Mouse (Mus musculus) forebrain, embryonic 16.5 days (tissue): ENCODE data around the gene Kcnh1. TPM values are rescaled to one million over a fixed set of nuclear protein-coding genes. Genes with fewer than 3 reads are reported as not detected.

Experiments
- ATAC-seq: fragments of 200-750 bp; cut with Nextera tagmentation; 2 replicates; pipeline ENCODE4 v1.8.0; 2017; ENCODE audit warnings: mild to moderate bottlenecking, moderate library complexity
- H3K27ac ChIP-seq: fragments of 300-500 bp; sonication (generic); 2 replicates; pipeline ENCODE4 v1.5.1; 2014; ENCODE audit warnings: low read length, control low read depth
- H3K27me3 ChIP-seq: fragments of 300-500 bp; sonication (generic); replicated peaks from 2 replicates; pipeline ENCODE4 v1.6.1; 2014; ENCODE audit warnings: low read length; ENCODE audit not compliant: control insufficient read depth, insufficient read depth
- H3K36me3 ChIP-seq: fragments of 300-500 bp; sonication (generic); 2 replicates; pipeline ENCODE4 v1.6.1; 2014; ENCODE audit not compliant: control insufficient read depth, insufficient read depth
- H3K4me1 ChIP-seq: fragments of 300-500 bp; sonication (generic); replicated peaks from 2 replicates; pipeline ENCODE4 v1.6.1; 2014; ENCODE audit warnings: low read length; ENCODE audit not compliant: control insufficient read depth, insufficient read depth
- H3K4me2 ChIP-seq: fragments of 300-500 bp; sonication (generic); 2 replicates; pipeline ENCODE4 v1.6.1; 2014; ENCODE audit warnings: mild to moderate bottlenecking, low read length, control low read depth
- H3K4me3 ChIP-seq: fragments of 300-500 bp; sonication (generic); replicated peaks from 2 replicates; pipeline ENCODE4 v1.5.1; 2014; ENCODE audit warnings: mild to moderate bottlenecking, low read length, control low read depth
- H3K9ac ChIP-seq: fragments of 300-500 bp; sonication (generic); replicated peaks from 2 replicates; pipeline ENCODE4 v1.6.1; 2014; ENCODE audit warnings: low read depth, low read length, control low read depth
- H3K9me3 ChIP-seq: fragments of 300-500 bp; sonication (generic); 2 replicates; pipeline ENCODE4 v1.6.1; 2016; ENCODE audit warnings: low read length; ENCODE audit not compliant: control insufficient read depth
- WGBS: fragments of 180-500 bp; shearing (Covaris S2); extraction: QIAGEN DNeasy Blood & Tissue Kit; methylation state at CpG from one replicate; pipeline ENCODE4 v1.1.7; 2014; 5-methylcytosine and 5-hydroxymethylcytosine counted together
- polyA plus RNA-seq: library from polyadenylated mRNA; unstranded; fragments of >200 nt; fragmentation: Nextera tagmentation; extraction: Ambion mirVana; gene quantifications from 2 replicates; pipeline ENCODE4 v1.2.1, GENCODE M21; 2015

Gene Kcnh1
- polyA plus RNA-seq, 1 experiment from 2014 or later: 3.0 TPM

- Histone ChIP-seq H3K4me1 (no peaks in the 10 kb centered on the region), H3K27ac (no peak overlapping the region), H3K4me2 (no peak overlapping the region), H3K9me3 (no peaks in the 10 kb centered on the region), H3K27me3 (no peaks in the 10 kb centered on the region), H3K36me3 (no peaks in the 10 kb centered on the region), H3K4me3 (no peak overlapping the region), H3K9ac (no peak overlapping the region)
- 81% methylated on average over 3 of the region's 3 CpGs for WGBS
- no peak for ATAC-seq
Observed at GRCm38 (mm10) chr1:192246836-192247235, 56.3 kb downstream of the Kcnh1 start.

- Histone ChIP-seq H3K4me1 (no peaks in the 10 kb centered on the region), H3K27me3 (no peaks in the 10 kb centered on the region), H3K36me3 (no peaks in the 10 kb centered on the region), H3K9ac (no peak overlapping the region), H3K4me3 (no peak overlapping the region), H3K27ac (no peak overlapping the region), H3K9me3 (no peaks in the 10 kb centered on the region), H3K4me2 (no peak overlapping the region)
- no peak for ATAC-seq
- WGBS: 93% methylated on average over 5 of the region's 5 CpGs
Observed at GRCm38 (mm10) chr1:192259146-192259545, 68.6 kb downstream of the Kcnh1 start.

- ATAC-seq: no peak
- H3K4me1 ChIP-seq: no peaks in the 10 kb centered on the region
- no peaks in the 10 kb centered on the region for H3K27me3 ChIP-seq
- no peak overlapping the region for H3K9ac ChIP-seq
- H3K9me3 ChIP-seq: no peaks in the 10 kb centered on the region
- no peaks in the 10 kb centered on the region for H3K36me3 ChIP-seq
- H3K4me2 ChIP-seq: no peak overlapping the region
- H3K4me3 ChIP-seq: no peak overlapping the region
- no peak overlapping the region for H3K27ac ChIP-seq
- 77% methylated on average over 7 of the region's 7 CpGs for WGBS
Observed at GRCm38 (mm10) chr1:192259616-192260015, 69.0 kb downstream of the Kcnh1 start.

GRCm38 (mm10) chr1:192265704-192266103 lies 75.1 kb downstream of the Kcnh1 start:
- ATAC-seq: no peak
- H3K4me1 ChIP-seq: no peaks in the 10 kb centered on the region
- H3K4me3 ChIP-seq: no peak overlapping the region
- no peak overlapping the region for H3K9ac ChIP-seq
- H3K36me3 ChIP-seq: no peaks in the 10 kb centered on the region
- no peak overlapping the region for H3K27ac ChIP-seq
- WGBS: 70% methylated on average over 1 of the region's 1 CpGs
- H3K9me3 ChIP-seq: no peaks in the 10 kb centered on the region
- H3K27me3 ChIP-seq: no peaks in the 10 kb centered on the region
- H3K4me2 ChIP-seq: no peak overlapping the region

- Histone ChIP-seq H3K4me3 (no peak overlapping the region), H3K27ac (no peak overlapping the region), H3K4me2 (no peak overlapping the region), H3K9ac (no peak overlapping the region), H3K9me3 (no peaks in the 10 kb centered on the region), H3K4me1 (no peaks in the 10 kb centered on the region), H3K36me3 (no peaks in the 10 kb centered on the region), H3K27me3 (no peaks in the 10 kb centered on the region)
- 96% methylated on average over 6 of the region's 6 CpGs for WGBS
- ATAC-seq: no peak
Observed at GRCm38 (mm10) chr1:192266956-192267355, 76.4 kb downstream of the Kcnh1 start.

- Histone ChIP-seq H3K4me1 (no peaks in the 10 kb centered on the region), H3K9ac (no peak overlapping the region), H3K27ac (no peak overlapping the region), H3K9me3 (no peaks in the 10 kb centered on the region), H3K27me3 (no peaks in the 10 kb centered on the region), H3K4me2 (no peak overlapping the region), H3K36me3 (no peaks in the 10 kb centered on the region), H3K4me3 (no peak overlapping the region)
- 82% methylated on average over 5 of the region's 5 CpGs for WGBS
- no peak for ATAC-seq
Observed at GRCm38 (mm10) chr1:192268878-192269277, 78.3 kb downstream of the Kcnh1 start.

GRCm38 (mm10) chr1:192269911-192270310 lies 79.3 kb downstream of the Kcnh1 start:
- Histone ChIP-seq H3K9me3 (no peaks in the 10 kb centered on the region), H3K27me3 (no peaks in the 10 kb centered on the region), H3K9ac (no peak overlapping the region), H3K4me3 (no peak overlapping the region), H3K36me3 (no peaks in the 10 kb centered on the region), H3K4me2 (no peak overlapping the region), H3K27ac (no peak overlapping the region), H3K4me1 (no peaks in the 10 kb centered on the region)
- 94% methylated on average over 9 of the region's 9 CpGs for WGBS
- ATAC-seq: no peak

- Histone ChIP-seq H3K9me3 (no peaks in the 10 kb centered on the region), H3K4me3 (no peak overlapping the region), H3K9ac (no peak overlapping the region), H3K27ac (no peak overlapping the region), H3K36me3 (no peaks in the 10 kb centered on the region), H3K4me2 (no peak overlapping the region), H3K4me1 (no peaks in the 10 kb centered on the region), H3K27me3 (no peaks in the 10 kb centered on the region)
- no peak for ATAC-seq
- WGBS: 53% methylated on average over 5 of the region's 5 CpGs
Observed at GRCm38 (mm10) chr1:192277801-192278385, 87.3 kb downstream of the Kcnh1 start.

GRCm38 (mm10) chr1:192284340-192284739 lies 93.8 kb downstream of the Kcnh1 start:
- no peaks in the 10 kb centered on the region for H3K36me3 ChIP-seq
- WGBS: 61% methylated on average over 3 of the region's 3 CpGs
- H3K9ac ChIP-seq: no peak overlapping the region
- no peaks in the 10 kb centered on the region for H3K9me3 ChIP-seq
- H3K27me3 ChIP-seq: no peaks in the 10 kb centered on the region
- no peak overlapping the region for H3K27ac ChIP-seq
- H3K4me2 ChIP-seq: no peak overlapping the region
- no peaks in the 10 kb centered on the region for H3K4me1 ChIP-seq
- no peak overlapping the region for H3K4me3 ChIP-seq
- ATAC-seq: no peak

- no peaks in the 10 kb centered on the region for H3K27me3 ChIP-seq
- H3K27ac ChIP-seq: no peak overlapping the region
- no peak overlapping the region for H3K9ac ChIP-seq
- no peak overlapping the region for H3K4me2 ChIP-seq
- no peaks in the 10 kb centered on the region for H3K36me3 ChIP-seq
- no peaks in the 10 kb centered on the region for H3K4me1 ChIP-seq
- WGBS: 97% methylated on average over 3 of the region's 3 CpGs
- no peak for ATAC-seq
- H3K4me3 ChIP-seq: no peak overlapping the region
- no peaks in the 10 kb centered on the region for H3K9me3 ChIP-seq
Observed at GRCm38 (mm10) chr1:192284950-192285349, 94.4 kb downstream of the Kcnh1 start.
